In the genomic region with DNA sequence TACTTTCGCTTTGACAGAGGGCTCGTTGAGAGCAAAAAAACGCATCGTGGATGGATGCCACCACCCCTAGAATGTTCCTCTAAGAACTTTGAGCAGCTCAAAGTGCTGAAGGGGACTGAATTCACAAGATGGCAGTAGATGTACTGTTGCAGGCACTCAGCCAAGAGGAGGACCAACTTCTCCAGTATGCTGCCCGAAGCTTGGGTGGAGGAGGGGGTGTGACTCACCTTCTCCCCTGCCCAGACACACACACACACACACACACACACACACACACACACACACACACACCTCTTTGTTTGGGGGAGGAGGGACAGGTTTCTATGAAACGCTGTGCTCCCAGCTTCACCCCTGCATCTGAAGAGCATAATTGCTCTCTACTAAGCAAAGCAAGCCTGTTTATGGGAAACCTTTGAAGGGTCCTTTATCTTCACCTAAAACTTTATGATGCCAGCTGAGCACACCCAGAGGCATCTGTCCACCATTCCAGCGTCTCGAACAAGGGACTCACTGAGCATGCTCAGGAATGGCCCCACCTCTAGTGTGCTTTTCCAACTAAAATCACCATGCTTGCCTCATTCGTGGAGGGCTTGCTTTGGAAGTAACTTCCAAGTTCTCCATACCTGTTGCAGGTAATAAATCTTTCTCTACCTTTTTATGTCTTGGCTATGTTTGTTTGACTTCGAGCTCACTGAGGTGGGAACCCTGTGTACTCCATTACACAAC, we compare ENCODE assay signal across 12 mouse cellular contexts.
"Had no signal": no experiment of that assay in that cellular context is flagged by ENCODE, and none has a peak within 500 bp of the region (broad histone marks: within the 10 kb centered on the region; RNA-seq: fewer than 3 reads in every experiment).

No protein-coding gene starts in this region.

- ATAC-seq: inflammation-experienced regulatory T-cells, adult 6 months; liver, embryonic 12.5 days; midbrain, embryonic 16.5 days had no signal

- DNase-seq: kidney, adult 18-20 months; kidney, postnatal 10 days; right cerebral cortex, adult 18-20 months; right cerebral cortex, postnatal 25 days; thymus, adult 18-20 months; thymus, postnatal 14 days had no signal

- H3K27me3 ChIP-seq: limb, embryonic 15.5 days; liver, embryonic 12.5 days; midbrain, embryonic 12.5 days had no signal

- H3K4me2 ChIP-seq: limb, embryonic 15.5 days; liver, embryonic 12.5 days; midbrain, embryonic 12.5 days had no signal

- H3K36me3 ChIP-seq: limb, embryonic 15.5 days; liver, embryonic 12.5 days; midbrain, embryonic 12.5 days had no signal

- H3K4me3 ChIP-seq: left cerebral cortex, adult 2 months; limb, embryonic 15.5 days; liver, embryonic 12.5 days; midbrain, embryonic 12.5 days had no signal

- H3K9ac ChIP-seq: limb, embryonic 15.5 days; liver, embryonic 12.5 days; midbrain, embryonic 12.5 days had no signal

- H3K9me3 ChIP-seq: limb, embryonic 15.5 days; liver, embryonic 12.5 days; midbrain, embryonic 12.5 days had no signal

- H3K27ac ChIP-seq: left cerebral cortex, adult 2 months; limb, embryonic 15.5 days; liver, embryonic 12.5 days; midbrain, embryonic 12.5 days had no signal

- H3K4me1 ChIP-seq: midbrain, embryonic 12.5 days had no signal
